Mouse (Mus musculus): Measurements from ENCODE around the gene Pfn1.

DNA sequence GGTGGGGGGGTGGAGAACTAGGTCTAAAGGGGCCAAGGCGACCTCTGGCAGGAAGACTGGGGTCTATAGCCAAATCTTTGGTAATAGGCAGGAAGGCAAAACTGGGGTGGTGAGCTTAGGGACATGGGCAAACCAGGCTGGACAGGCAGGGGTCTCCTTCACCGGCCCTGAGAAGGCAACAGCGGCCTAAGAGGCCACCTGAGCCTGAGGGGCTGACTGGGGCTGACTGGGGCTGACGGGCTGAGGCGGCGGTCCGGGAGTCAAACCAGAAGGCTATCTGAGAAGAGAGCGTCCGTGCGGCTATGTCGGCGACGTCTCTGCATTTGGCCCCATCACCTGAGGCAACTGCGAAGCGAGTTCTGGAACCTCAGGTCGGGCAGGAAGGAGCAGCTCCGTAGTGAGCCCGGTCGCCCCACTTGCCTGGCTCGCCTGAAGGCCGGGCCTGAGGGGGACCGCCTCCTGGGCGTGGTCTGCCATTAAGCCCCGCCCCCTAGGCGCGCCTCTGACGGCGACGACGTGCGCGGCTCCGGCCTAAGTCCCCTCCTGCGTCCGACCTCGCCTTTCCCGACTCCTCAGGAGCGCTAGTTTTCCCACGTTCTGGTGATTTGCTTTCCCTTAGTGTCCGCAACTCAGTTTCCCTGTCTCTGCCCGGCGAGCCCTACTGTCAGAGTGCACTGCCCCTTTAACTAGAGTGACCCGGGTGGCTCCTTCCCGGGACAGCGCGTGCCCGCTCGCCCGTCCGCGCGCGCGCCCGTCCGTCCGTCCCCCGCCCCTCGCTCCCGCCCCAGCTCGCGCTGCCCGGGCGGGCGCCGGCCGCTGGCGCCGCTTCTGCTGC lies 45.5 kb upstream of the Pfn1 start, which contains the start of the genes Inca1 and Kif1c:
- TF ChIP-seq ZNF384 (IDR thresholded peaks at IDR 0.05; ENCODE audit: low read depth, low read length) (no peak), HCFC1 (IDR thresholded peaks at IDR 0.05; ENCODE audit: borderline replicate concordance, insufficient read depth, low read length) (0 out of 2 replicates have a peak, but pooled peaks have one; percentile 53)

Measured in ES-E14 (cell line).